Mouse (Mus musculus) hindbrain, embryonic 16.5 days (tissue): ENCODE measurements around the gene Fkbp10. TPM values are rescaled to one million over a fixed set of nuclear protein-coding genes. Genes with fewer than 3 reads are reported as not detected.

Source experiments
- ATAC-seq: fragments of 200-750 bp; cut with Nextera tagmentation; 2 replicates; pipeline ENCODE4 v1.8.0; 2017; ENCODE audit warnings: moderate TSS enrichment, moderate library complexity
- H3K27ac ChIP-seq: fragments of 300-500 bp; sonication (generic); 2 replicates; pipeline ENCODE4 v1.5.1; 2014; ENCODE audit warnings: low read depth, mild to moderate bottlenecking, control low read depth, low read length, moderate library complexity
- H3K27me3 ChIP-seq: fragments of 300-500 bp; sonication (generic); replicated peaks from 2 replicates; pipeline ENCODE4 v1.6.1; 2014; ENCODE audit warnings: low read length; ENCODE audit not compliant: control insufficient read depth, insufficient read depth
- H3K36me3 ChIP-seq: fragments of 300-500 bp; sonication (generic); 2 replicates; pipeline ENCODE4 v1.6.1; 2014; ENCODE audit warnings: mild to moderate bottlenecking, low read length, moderate library complexity, mixed read lengths; ENCODE audit not compliant: control insufficient read depth, insufficient read depth
- H3K4me1 ChIP-seq: fragments of 300-500 bp; sonication (generic); 2 replicates; pipeline ENCODE4 v1.6.1; 2014; ENCODE audit warnings: low read depth, low read length; ENCODE audit not compliant: control insufficient read depth, insufficient read depth
- H3K4me2 ChIP-seq: fragments of 300-500 bp; sonication (generic); 2 replicates; pipeline ENCODE4 v1.6.1; 2014; ENCODE audit warnings: mild to moderate bottlenecking, low read length, control low read depth, moderate library complexity
- H3K4me3 ChIP-seq: fragments of 300-500 bp; sonication (generic); 2 replicates; pipeline ENCODE4 v1.5.1; 2014; ENCODE audit warnings: mild to moderate bottlenecking, low read length, control low read depth, moderate library complexity
- H3K9ac ChIP-seq: fragments of 300-500 bp; sonication (generic); 2 replicates; pipeline ENCODE4 v1.6.1; 2014; ENCODE audit warnings: low read depth, mild to moderate bottlenecking, control low read depth, low read length, moderate library complexity
- H3K9me3 ChIP-seq: fragments of 300-500 bp; sonication (generic); 2 replicates; pipeline ENCODE4 v1.6.1; 2014; ENCODE audit warnings: mild to moderate bottlenecking, low read length, moderate library complexity; ENCODE audit not compliant: control insufficient read depth
- WGBS: fragments of 180-500 bp; shearing (Covaris S2); extraction: QIAGEN DNeasy Blood & Tissue Kit; methylation state at CpG from one replicate; pipeline ENCODE4 v1.1.7; 2014; 5-methylcytosine and 5-hydroxymethylcytosine counted together
- polyA plus RNA-seq: library from polyadenylated mRNA; unstranded; fragments of >200 nt; fragmentation: Nextera tagmentation; extraction: Ambion mirVana; gene quantifications from 2 replicates; pipeline ENCODE4 v1.2.1, GENCODE M21; 2015

Fkbp10 gene
- polyA plus RNA-seq, 1 experiment from 2014 or later: 29.2 TPM

- H3K27me3 ChIP-seq: no peaks in the 10 kb centered on the region
- no peak overlapping the region for H3K9ac ChIP-seq
- peaks cover 23% of the 10 kb centered on the region for H3K4me1 ChIP-seq
- H3K27ac ChIP-seq: no peak overlapping the region
- WGBS: 97% methylated on average over 7 of the region's 7 CpGs
- H3K4me3 ChIP-seq: no peak overlapping the region
- H3K4me2 ChIP-seq: no peak overlapping the region
- ATAC-seq: no peak
- no peaks in the 10 kb centered on the region for H3K9me3 ChIP-seq
- H3K36me3 ChIP-seq: no peaks in the 10 kb centered on the region
These were observed 17.0 kb upstream of the Fkbp10 start for GRCm38 (mm10) chr11:100398517-100398916.

GRCm38 (mm10) chr11:100399320-100399719, 16.2 kb upstream of the Fkbp10 start:
- Histone ChIP-seq H3K4me2 (no peak overlapping the region), H3K27ac (no peak overlapping the region), H3K4me1 (peaks cover 23% of the 10 kb centered on the region), H3K9ac (no peak overlapping the region), H3K36me3 (no peaks in the 10 kb centered on the region), H3K4me3 (no peak overlapping the region), H3K27me3 (no peaks in the 10 kb centered on the region), H3K9me3 (no peaks in the 10 kb centered on the region)
- no peak for ATAC-seq
- 81% methylated on average over 9 of the region's 9 CpGs for WGBS

- no peaks in the 10 kb centered on the region for H3K9me3 ChIP-seq
- WGBS: 76% methylated on average over 12 of the region's 12 CpGs
- no peak overlapping the region for H3K4me2 ChIP-seq
- no peak overlapping the region for H3K9ac ChIP-seq
- ATAC-seq: no peak
- peaks cover 19% of the 10 kb centered on the region for H3K4me1 ChIP-seq
- no peaks in the 10 kb centered on the region for H3K36me3 ChIP-seq
- H3K27ac ChIP-seq: no peak overlapping the region
- H3K27me3 ChIP-seq: no peaks in the 10 kb centered on the region
- H3K4me3 ChIP-seq: no peak overlapping the region
These were observed 15.6 kb upstream of the Fkbp10 start for GRCm38 (mm10) chr11:100399727-100400538.

DNA sequence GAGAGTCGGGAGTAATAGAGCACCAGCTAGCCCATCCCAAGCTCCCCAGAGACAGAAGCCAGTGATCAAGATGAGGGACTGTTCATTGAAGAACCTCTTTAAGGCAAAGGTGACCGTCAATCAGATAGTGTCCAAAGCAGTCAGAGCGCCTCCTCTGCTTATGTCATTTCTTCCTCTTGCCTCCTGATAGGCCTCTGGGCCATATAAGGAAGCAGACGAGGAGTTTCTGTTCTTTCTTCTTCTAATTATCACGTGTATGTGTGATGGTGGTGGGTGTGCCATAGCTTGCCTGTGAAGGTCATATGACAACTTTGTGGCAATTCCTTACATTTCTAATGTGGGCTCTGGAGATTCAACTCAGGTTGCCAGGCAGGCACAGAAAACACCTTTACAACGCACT, 14.7 kb upstream of the Fkbp10 start:
- ATAC-seq: no peak
- Histone ChIP-seq H3K36me3 (no peaks in the 10 kb centered on the region), H3K27ac (no peak overlapping the region), H3K9me3 (no peaks in the 10 kb centered on the region), H3K4me1 (peaks cover 10% of the 10 kb centered on the region), H3K4me3 (no peak overlapping the region), H3K4me2 (no peak overlapping the region), H3K27me3 (no peaks in the 10 kb centered on the region), H3K9ac (no peak overlapping the region)
- 76% methylated on average over 6 of the region's 6 CpGs for WGBS

GRCm38 (mm10) chr11:100402240-100402639, 13.3 kb upstream of the Fkbp10 start:
- 42% methylated on average over 6 of the region's 6 CpGs for WGBS
- no peak overlapping the region for H3K4me3 ChIP-seq
- no peaks in the 10 kb centered on the region for H3K9me3 ChIP-seq
- no peak for ATAC-seq
- H3K36me3 ChIP-seq: no peaks in the 10 kb centered on the region
- H3K9ac ChIP-seq: no peak overlapping the region
- H3K4me1 ChIP-seq: peaks cover 2% of the 10 kb centered on the region; the same call in 1 of the 2 replicates
- H3K27me3 ChIP-seq: no peaks in the 10 kb centered on the region
- H3K27ac ChIP-seq: no peak overlapping the region
- no peak overlapping the region for H3K4me2 ChIP-seq

GRCm38 (mm10) chr11:100402682-100403081, 12.8 kb upstream of the Fkbp10 start:
- peaks cover 2% of the 10 kb centered on the region; the same call in 1 of the 2 replicates for H3K4me1 ChIP-seq
- H3K4me2 ChIP-seq: no peak overlapping the region
- H3K27me3 ChIP-seq: no peaks in the 10 kb centered on the region
- no peak overlapping the region for H3K4me3 ChIP-seq
- no peak overlapping the region for H3K27ac ChIP-seq
- 83% methylated on average over 2 of the region's 2 CpGs for WGBS
- H3K36me3 ChIP-seq: no peaks in the 10 kb centered on the region
- H3K9me3 ChIP-seq: no peaks in the 10 kb centered on the region
- no peak for ATAC-seq
- no peak overlapping the region for H3K9ac ChIP-seq

DNA sequence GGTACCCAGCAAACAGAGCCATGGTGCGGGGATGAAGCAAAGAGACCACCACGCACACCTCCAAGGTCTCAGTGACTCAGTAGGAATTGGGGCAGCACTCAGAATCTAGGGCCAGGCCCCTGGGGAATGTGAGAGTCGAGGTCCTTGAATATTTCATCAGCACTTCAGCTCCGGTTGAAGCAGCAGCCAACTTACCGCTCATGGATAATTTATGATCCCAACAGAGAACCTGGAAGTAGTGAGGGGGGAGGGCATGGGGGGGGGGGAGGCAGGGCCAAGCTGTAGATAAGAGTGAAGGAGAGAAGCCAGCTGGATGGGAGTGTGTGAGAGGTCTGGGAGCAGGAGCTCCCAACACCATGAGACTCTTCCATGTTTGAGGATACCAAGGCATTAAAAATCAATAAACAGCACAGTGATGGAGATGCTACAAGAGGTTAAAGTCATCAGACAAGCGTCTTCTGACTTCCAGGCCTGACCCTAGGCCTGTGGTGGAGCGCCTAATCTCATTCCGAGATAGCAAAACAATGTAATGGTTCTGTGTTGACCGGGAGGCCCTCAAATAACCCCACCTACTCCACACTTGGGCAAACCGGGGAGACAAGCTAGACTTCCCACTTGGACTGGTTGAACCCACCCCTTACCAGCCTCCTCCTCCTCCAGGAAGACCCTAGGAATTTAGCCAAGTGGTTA, 11.9 kb upstream of the Fkbp10 start:
- Histone ChIP-seq H3K4me3 (no peak overlapping the region), H3K9ac (no peak overlapping the region), H3K4me1 (no peaks in the 10 kb centered on the region), H3K27ac (no peak overlapping the region), H3K4me2 (no peak overlapping the region), H3K27me3 (no peaks in the 10 kb centered on the region), H3K9me3 (no peaks in the 10 kb centered on the region), H3K36me3 (no peaks in the 10 kb centered on the region; the same call in 1 of the 2 replicates)
- no peak for ATAC-seq
- 72% methylated on average over 10 of the region's 10 CpGs for WGBS

DNA sequence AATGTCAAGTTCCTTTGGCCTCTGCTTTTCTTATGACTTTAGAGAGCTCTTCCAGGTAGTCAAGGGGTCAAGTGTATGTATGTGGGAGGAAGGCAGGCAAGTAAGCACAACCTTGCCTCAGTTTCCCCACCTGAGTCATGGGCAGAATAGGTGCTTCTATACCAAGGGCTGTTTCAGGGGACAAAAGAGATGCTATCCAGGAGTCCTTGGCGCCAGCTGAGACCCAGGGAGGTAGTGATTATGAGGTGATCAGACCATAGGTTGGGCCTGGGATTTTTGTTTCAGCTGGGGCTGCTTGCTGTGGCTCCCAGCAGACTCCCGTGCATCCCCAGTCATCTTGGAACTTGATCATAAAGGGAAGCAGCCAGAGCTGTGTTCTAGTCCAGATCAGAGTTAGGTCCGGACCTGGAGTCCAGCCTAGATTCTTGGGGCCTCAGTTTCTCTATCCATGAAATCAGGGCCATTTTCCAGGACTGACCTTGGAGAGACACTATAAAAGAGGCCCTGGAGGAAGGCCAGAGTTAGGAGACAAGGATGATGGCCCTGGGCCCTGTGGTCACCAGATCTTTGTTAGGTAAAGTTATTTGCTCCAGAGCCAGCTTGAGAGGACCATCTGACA, 10.9 kb upstream of the Fkbp10 start:
- Histone ChIP-seq H3K36me3 (peaks cover 4% of the 10 kb centered on the region; the same call in 1 of the 2 replicates), H3K27me3 (no peaks in the 10 kb centered on the region), H3K4me2 (no peak overlapping the region), H3K4me3 (no peak overlapping the region), H3K9ac (no peak overlapping the region), H3K27ac (no peak overlapping the region), H3K9me3 (no peaks in the 10 kb centered on the region), H3K4me1 (no peaks in the 10 kb centered on the region)
- ATAC-seq: no peak
- WGBS: 90% methylated on average over 3 of the region's 3 CpGs

- H3K27me3 ChIP-seq: no peaks in the 10 kb centered on the region
- no peaks in the 10 kb centered on the region for H3K9me3 ChIP-seq
- H3K4me3 ChIP-seq: no peak overlapping the region
- peaks cover 4% of the 10 kb centered on the region; the same call in 1 of the 2 replicates for H3K36me3 ChIP-seq
- ATAC-seq: no peak
- WGBS: 82% methylated on average over 8 of the region's 8 CpGs
- H3K9ac ChIP-seq: no peak overlapping the region
- no peaks in the 10 kb centered on the region for H3K4me1 ChIP-seq
- no peak overlapping the region for H3K4me2 ChIP-seq
- H3K27ac ChIP-seq: no peak overlapping the region
These were observed 9.2 kb upstream of the Fkbp10 start for GRCm38 (mm10) chr11:100406273-100406672.
